Mouse (Mus musculus): ENCODE results near the gene Rnase13. TPM values are rescaled to one million over a fixed set of nuclear protein-coding genes. Genes with fewer than 3 reads are reported as not detected.
A peak's percentile ranks its signal among the peaks of the same experiment; 100 is the strongest.

Rnase13 gene
- not detected in 2 replicates for polyA plus RNA-seq (2015; fragmentation: Nextera tagmentation; extraction: Ambion mirVana)

DNA sequence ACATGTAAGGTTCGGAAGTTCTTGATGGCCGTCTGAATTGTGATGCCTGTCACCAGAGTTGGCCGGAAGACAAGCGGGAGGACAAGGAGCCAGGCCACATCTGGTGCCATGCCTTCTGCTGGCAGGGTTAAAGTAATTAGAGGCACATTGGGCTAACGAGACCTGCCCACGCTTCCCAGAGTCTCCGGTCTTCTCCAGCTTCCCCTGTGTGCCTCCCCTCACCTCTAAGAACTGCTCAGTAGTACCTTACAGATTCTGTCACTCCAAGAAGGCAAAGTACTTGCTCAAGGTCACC lies at the start of gene Rnase13:
Gene Rnase13, minus strand, starts transcription at position 203 of the 295 bp plus-strand sequence.
- H3K36me3 ChIP-seq (replicated peaks), result no peaks in the 10 kb centered on the region
- no peaks in the 10 kb centered on the region for H3K9me3 ChIP-seq
- no peaks in the 10 kb centered on the region for H3K27me3 ChIP-seq (replicated peaks)
- 0 out of 2 replicates have a peak within 1 kb of the TSS, but pooled peaks have one; percentile 26 for H3K27ac ChIP-seq
- H3K4me1 ChIP-seq, result no peaks in the 10 kb centered on the region
- no peak within 1 kb of the TSS for H3K4me3 ChIP-seq
- no peak for ATAC-seq (replicated peaks)
- H3K9ac ChIP-seq, result no peak within 1 kb of the TSS
- H3K4me2 ChIP-seq, result no peak within 1 kb of the TSS
- 90% methylated on average over 7 of the region's 7 CpGs for WGBS

DNA sequence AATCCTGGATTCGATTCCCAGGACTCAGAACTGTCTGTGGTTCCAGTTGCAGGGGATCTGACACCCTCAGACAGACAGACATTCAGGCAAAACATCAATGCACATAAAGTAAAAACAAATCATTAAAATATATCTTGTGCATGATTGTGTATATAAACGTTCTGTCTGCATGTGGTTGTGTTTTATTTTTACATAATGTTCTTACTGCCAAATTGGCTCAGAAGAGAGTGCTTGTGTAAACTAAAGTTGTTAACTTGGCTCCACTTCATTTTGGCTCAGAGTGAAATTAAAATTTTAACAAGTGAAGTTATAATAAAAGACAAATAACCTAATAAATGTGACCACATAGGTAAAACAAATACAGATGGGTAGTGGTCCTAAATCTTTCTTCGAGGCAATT lies 44.8 kb upstream of the Rnase13 start:
- H3K27ac ChIP-seq, result no peak overlapping the region
- no peak overlapping the region for H3K9ac ChIP-seq
- no peaks in the 10 kb centered on the region for H3K27me3 ChIP-seq (replicated peaks)
- no peak overlapping the region for H3K4me2 ChIP-seq
- no peaks in the 10 kb centered on the region for H3K4me1 ChIP-seq
- H3K4me3 ChIP-seq, result no peak overlapping the region
- no peaks in the 10 kb centered on the region for H3K36me3 ChIP-seq (replicated peaks)
- H3K9me3 ChIP-seq, result no peaks in the 10 kb centered on the region
- no peak for ATAC-seq (replicated peaks)
- WGBS, result 88% methylated on average over 3 of the region's 3 CpGs

- H3K9ac ChIP-seq, result no peak overlapping the region
- H3K4me3 ChIP-seq, result no peak overlapping the region
- no peak overlapping the region for H3K27ac ChIP-seq
- WGBS, result 98% methylated on average over 2 of the region's 2 CpGs
- no peak for ATAC-seq (replicated peaks)
- no peaks in the 10 kb centered on the region for H3K9me3 ChIP-seq
- no peak overlapping the region for H3K4me2 ChIP-seq
- H3K36me3 ChIP-seq (replicated peaks), result no peaks in the 10 kb centered on the region
- H3K27me3 ChIP-seq (replicated peaks), result no peaks in the 10 kb centered on the region
- no peaks in the 10 kb centered on the region for H3K4me1 ChIP-seq
Observed at GRCm38 (mm10) chr14:51960316-51960715, 37.7 kb upstream of the Rnase13 start.

GRCm38 (mm10) chr14:51943336-51943735 lies 20.8 kb upstream of the Rnase13 start:
- H3K4me3 ChIP-seq, result no peak overlapping the region
- no peak overlapping the region for H3K9ac ChIP-seq
- no peak for ATAC-seq (replicated peaks)
- H3K4me1 ChIP-seq, result no peaks in the 10 kb centered on the region
- H3K36me3 ChIP-seq (replicated peaks), result no peaks in the 10 kb centered on the region
- H3K27me3 ChIP-seq (replicated peaks), result no peaks in the 10 kb centered on the region
- H3K27ac ChIP-seq, result no peak overlapping the region
- 81% methylated on average over 6 of the region's 6 CpGs for WGBS
- H3K4me2 ChIP-seq, result no peak overlapping the region
- no peaks in the 10 kb centered on the region for H3K9me3 ChIP-seq

GRCm38 (mm10) chr14:51942236-51942635 lies 19.7 kb upstream of the Rnase13 start:
- H3K9me3 ChIP-seq, result no peaks in the 10 kb centered on the region
- no peak overlapping the region for H3K4me3 ChIP-seq
- no peaks in the 10 kb centered on the region for H3K4me1 ChIP-seq
- ATAC-seq (replicated peaks), result no peak
- H3K4me2 ChIP-seq, result no peak overlapping the region
- no peak overlapping the region for H3K27ac ChIP-seq
- no peak overlapping the region for H3K9ac ChIP-seq
- H3K36me3 ChIP-seq (replicated peaks), result no peaks in the 10 kb centered on the region
- no peaks in the 10 kb centered on the region for H3K27me3 ChIP-seq (replicated peaks)
- WGBS, result 77% methylated on average over 7 of the region's 7 CpGs

GRCm38 (mm10) chr14:51941577-51941976 lies 19.0 kb upstream of the Rnase13 start:
- H3K27me3 ChIP-seq (replicated peaks), result no peaks in the 10 kb centered on the region
- no peak overlapping the region for H3K4me2 ChIP-seq
- H3K4me1 ChIP-seq, result no peaks in the 10 kb centered on the region
- no peak overlapping the region for H3K4me3 ChIP-seq
- no peaks in the 10 kb centered on the region for H3K9me3 ChIP-seq
- WGBS, result 59% methylated on average over 9 of the region's 9 CpGs
- no peaks in the 10 kb centered on the region for H3K36me3 ChIP-seq (replicated peaks)
- no peak overlapping the region for H3K27ac ChIP-seq
- no peak overlapping the region for H3K9ac ChIP-seq
- no peak for ATAC-seq (replicated peaks)

DNA sequence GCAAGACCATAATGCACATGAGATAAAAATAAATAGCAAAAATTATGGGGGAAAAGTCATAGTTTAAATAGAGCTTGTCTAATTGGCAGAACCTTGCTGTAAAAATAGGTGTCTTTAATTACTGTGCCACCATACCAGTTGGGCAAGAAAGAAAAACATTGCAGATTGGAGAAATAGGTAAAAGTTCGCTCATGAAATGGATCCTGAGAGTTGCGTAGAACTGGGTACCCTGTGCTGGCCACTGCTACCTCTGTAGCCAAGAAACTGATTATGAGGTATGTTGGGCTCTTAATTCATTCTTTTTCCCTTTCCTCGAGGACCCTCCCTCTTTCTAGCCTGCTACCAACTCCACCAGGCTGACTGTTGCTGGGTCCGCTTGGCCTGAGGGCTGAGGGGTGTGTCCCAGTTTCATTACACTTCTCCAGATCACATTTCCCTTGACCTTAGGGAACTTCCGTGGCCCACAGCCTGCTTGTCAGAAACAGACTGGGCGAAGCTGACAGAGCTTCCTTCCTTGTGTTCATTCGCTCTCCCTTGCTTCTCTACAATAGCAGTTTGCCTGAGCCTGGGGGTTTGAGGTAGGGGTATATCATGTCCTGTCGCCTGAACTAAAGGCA lies 18.5 kb upstream of the Rnase13 start:
- H3K27ac ChIP-seq, result no peak overlapping the region
- no peak overlapping the region for H3K4me2 ChIP-seq
- no peaks in the 10 kb centered on the region for H3K4me1 ChIP-seq
- no peaks in the 10 kb centered on the region for H3K9me3 ChIP-seq
- no peak overlapping the region for H3K9ac ChIP-seq
- ATAC-seq (replicated peaks), result no peak
- H3K36me3 ChIP-seq (replicated peaks), result no peaks in the 10 kb centered on the region
- 44% methylated on average over 8 of the region's 8 CpGs for WGBS
- H3K27me3 ChIP-seq (replicated peaks), result no peaks in the 10 kb centered on the region
- H3K4me3 ChIP-seq, result no peak overlapping the region

DNA sequence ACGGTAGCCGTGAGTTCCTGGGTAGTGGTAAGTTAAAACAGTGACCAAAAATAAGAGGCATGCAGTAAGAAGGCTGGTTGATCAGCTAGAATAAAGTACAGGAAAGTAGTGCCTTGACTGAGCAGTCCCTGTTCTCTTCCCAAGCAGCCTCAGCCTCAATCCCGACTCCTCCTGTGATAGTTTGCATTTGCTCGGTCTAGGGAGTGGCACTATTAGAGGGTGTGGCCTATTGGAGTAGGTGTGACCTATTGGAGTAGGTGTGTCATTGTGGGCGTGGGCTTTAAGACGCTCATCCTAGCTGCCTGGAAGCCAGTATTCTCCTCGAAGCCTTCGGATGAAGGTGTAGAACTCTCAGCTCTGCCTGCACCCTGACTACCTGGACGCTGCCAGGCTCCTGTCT lies 16.4 kb upstream of the Rnase13 start:
- Histone ChIP-seq H3K4me2 (no peak overlapping the region), H3K9ac (no peak overlapping the region), H3K9me3 (no peaks in the 10 kb centered on the region; the same call in 1 of the 2 replicates), H3K27me3 (replicated peaks) (no peaks in the 10 kb centered on the region), H3K4me1 (no peaks in the 10 kb centered on the region), H3K27ac (no peak overlapping the region), H3K36me3 (replicated peaks) (no peaks in the 10 kb centered on the region), H3K4me3 (no peak overlapping the region)
- 89% methylated on average over 9 of the region's 9 CpGs for WGBS
- ATAC-seq (replicated peaks), result no peak

DNA sequence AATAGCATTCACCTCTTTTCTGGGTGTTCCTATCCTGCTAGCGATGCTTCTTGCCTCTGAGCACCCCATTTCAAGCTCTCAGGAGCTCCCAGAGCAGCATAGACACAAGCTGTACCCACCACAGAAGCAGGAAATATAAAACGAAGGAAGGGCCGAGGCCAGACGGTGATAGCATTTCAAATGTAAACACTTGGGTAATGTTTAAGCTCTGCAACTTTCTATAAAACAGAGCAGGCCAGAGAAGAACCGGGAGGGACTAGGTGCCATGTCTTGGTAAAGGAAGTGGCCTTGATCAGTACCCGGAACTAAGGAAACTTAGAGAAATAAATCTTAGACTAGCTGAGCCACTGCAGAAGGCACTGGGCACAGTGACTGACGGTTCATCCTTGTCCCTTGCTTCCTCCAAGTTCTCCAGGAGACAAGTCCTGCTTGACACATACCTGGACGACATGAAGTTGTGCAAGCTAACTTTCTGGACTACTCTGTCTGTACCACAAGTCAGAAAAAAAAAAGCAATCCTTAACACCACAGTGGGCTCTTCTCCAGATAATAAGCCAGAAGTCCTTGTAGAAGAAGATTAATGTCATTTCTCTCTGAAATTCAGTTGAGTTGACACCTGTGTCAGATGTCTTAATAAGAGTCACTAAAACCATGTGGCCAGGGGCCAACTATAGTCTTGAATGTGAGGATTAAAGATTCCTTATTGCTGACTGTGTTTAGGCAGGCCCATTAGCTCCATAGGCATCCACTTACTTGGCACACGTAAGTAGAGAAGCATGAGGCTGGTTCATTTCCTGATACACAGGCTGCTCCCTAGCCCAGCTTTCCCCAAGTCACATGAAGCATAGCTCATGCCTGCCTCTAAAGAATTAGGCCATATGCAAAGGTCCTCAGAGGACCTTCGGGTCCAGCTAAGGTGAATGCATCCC lies 9.8 kb upstream of the Rnase13 start:
- no peak overlapping the region for H3K9ac ChIP-seq
- no peaks in the 10 kb centered on the region for H3K36me3 ChIP-seq (replicated peaks)
- H3K27me3 ChIP-seq (replicated peaks), result no peaks in the 10 kb centered on the region
- no peak overlapping the region for H3K4me2 ChIP-seq
- no peak overlapping the region for H3K27ac ChIP-seq
- no peaks in the 10 kb centered on the region; the same call in 1 of the 2 replicates for H3K9me3 ChIP-seq
- H3K4me1 ChIP-seq, result no peaks in the 10 kb centered on the region
- no peak overlapping the region for H3K4me3 ChIP-seq
- ATAC-seq (replicated peaks), result no peak
- 76% methylated on average over 10 of the region's 10 CpGs for whole genome bisulfite sequencing

DNA sequence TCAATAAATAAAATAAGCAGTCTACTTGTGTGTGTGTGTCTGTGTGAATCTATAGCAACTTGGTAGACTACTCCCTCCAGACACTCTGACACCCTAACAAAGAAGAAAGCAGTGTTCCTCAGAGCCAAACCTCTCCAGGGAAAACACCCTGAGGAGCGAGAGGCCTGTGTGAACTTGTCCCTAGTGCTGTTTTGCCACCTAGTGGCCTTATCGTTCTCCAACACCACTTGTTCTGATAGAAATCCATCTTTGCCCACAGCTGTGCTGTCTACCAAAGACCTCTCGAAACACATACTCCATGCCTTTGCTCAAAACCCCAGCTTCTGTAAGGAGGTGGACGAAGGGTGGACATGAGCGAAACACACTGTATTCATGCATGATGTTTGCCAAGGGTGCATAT lies 8.3 kb upstream of the Rnase13 start:
- no peaks in the 10 kb centered on the region for H3K4me1 ChIP-seq
- H3K36me3 ChIP-seq (replicated peaks), result no peaks in the 10 kb centered on the region
- no peak overlapping the region for H3K27ac ChIP-seq
- H3K9me3 ChIP-seq, result no peaks in the 10 kb centered on the region; the same call in 1 of the 2 replicates
- no peak overlapping the region for H3K4me2 ChIP-seq
- no peak overlapping the region for H3K9ac ChIP-seq
- no peaks in the 10 kb centered on the region for H3K27me3 ChIP-seq (replicated peaks)
- no peak overlapping the region for H3K4me3 ChIP-seq
- 33% methylated on average over 5 of the region's 5 CpGs for WGBS
- ATAC-seq (replicated peaks), result peak; percentile 93

- 75% methylated on average over 9 of the region's 9 CpGs for WGBS
- H3K9me3 ChIP-seq, result no peaks in the 10 kb centered on the region
- no peaks in the 10 kb centered on the region for H3K4me1 ChIP-seq
- no peak for ATAC-seq (replicated peaks)
- no peaks in the 10 kb centered on the region for H3K36me3 ChIP-seq (replicated peaks)
- no peak overlapping the region for H3K4me3 ChIP-seq
- H3K27ac ChIP-seq, result no peak overlapping the region
- no peak overlapping the region for H3K4me2 ChIP-seq
- H3K9ac ChIP-seq, result no peak overlapping the region
- no peaks in the 10 kb centered on the region for H3K27me3 ChIP-seq (replicated peaks)
Observed at GRCm38 (mm10) chr14:51929968-51930367, 7.4 kb upstream of the Rnase13 start.

DNA sequence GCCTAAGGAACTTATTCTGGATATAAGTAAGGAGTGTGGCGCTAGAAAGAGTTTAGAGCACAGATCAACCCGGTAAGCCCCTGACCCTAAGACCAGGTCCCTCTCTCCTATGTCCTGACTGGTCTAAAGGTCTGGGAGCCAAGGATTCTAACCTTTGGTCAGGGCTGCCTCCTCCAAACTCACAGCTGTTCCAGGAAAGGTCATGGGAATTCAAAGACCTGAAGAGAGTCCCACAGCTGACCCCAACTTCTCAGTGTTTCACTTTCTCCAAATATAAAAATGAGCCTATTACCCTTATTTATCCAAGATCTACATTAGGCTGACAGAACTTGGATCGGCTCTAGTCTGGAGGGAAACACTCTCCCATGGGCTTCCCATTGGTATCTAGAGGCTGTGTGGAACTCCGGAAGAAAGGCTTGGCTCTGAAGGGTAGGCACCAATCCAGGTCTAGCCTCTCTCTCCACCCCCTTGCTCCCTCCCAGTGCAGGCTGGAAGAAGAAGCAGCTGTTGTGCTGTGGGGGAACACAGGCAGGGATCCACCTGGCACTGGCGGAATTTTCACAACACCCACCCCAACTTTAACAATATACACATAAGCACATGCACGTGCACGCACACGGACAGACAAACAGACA lies 6.9 kb upstream of the Rnase13 start:
- no peak overlapping the region for H3K9ac ChIP-seq
- H3K36me3 ChIP-seq (replicated peaks), result no peaks in the 10 kb centered on the region
- no peaks in the 10 kb centered on the region for H3K4me1 ChIP-seq

More for the DNA sequence above, 6.9 kb upstream of the Rnase13 start:
- Histone ChIP-seq H3K27ac (no peak overlapping the region), H3K9me3 (no peaks in the 10 kb centered on the region), H3K4me3 (no peak overlapping the region), H3K4me2 (no peak overlapping the region), H3K27me3 (replicated peaks) (no peaks in the 10 kb centered on the region)
- 0 out of 2 replicates have a peak, but pooled peaks have one; percentile 25 for ATAC-seq (replicated peaks)
- 86% methylated on average over 8 of the region's 8 CpGs for WGBS

Data from midbrain, embryonic 15.5 days (tissue).